Mouse (Mus musculus) small intestine, adult 2 months (tissue): ENCODE measurements around the gene Mmachc.

Source experiments
- CTCF ChIP-seq: fragments of 200-500 bp; IDR thresholded peaks from 2 replicates; pipeline ENCODE4 v1.5.1; 2012; ENCODE audit warnings: low read depth, mild to moderate bottlenecking, control low read depth, inconsistent platforms, low read length, moderate library complexity, mixed read lengths; ENCODE audit not compliant: insufficient replicate concordance, insufficient read length; ENCODE audit errors: extremely low read depth
- POLR2A ChIP-seq: fragments of 200-500 bp; IDR thresholded peaks from 2 replicates; pipeline ENCODE4 v1.6.1; 2012; ENCODE audit warnings: low read depth, mild to moderate bottlenecking, control low read depth, inconsistent platforms, low read length, moderate library complexity

DNA sequence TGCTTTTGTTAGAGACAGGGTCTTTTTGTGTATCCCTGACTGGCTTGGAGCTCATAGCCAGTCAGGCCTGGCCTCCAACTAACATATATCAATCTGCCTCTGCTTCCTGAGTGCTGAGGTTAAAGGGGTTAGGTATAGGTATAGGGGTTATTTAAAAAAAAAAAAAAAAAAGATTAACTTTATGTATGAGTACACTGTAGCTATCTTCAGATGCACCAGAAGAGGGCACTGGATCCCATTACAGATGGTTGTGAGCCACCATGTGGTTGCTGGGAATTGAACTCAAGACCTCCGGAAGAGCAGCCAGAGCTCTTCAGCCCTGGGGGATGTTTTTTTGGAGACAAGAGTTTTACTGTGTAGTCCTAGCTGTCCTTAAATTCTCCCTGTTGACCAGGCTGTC, 46.2 kb downstream of the Mmachc start:
- TF ChIP-seq POLR2A = no peak
- TF ChIP-seq CTCF = no peak
